Mouse (Mus musculus) E14TG2a.4 (cell line): ENCODE measurements around the gene Zc2hc1b.
"Not testable (repeated sequence)": the region's sequence is repeated elsewhere in the genome, so short reads cannot be mapped to it uniquely, and the experiment has no call there.

Experiments
- CTCF ChIP-seq: conservative IDR thresholded peaks from 2 replicates; pipeline ENCODE4 v1.5.1; 2014; ENCODE audit warnings: low read length
- NANOG ChIP-seq: IDR thresholded peaks from 2 replicates; pipeline ENCODE4 v1.6.1; 2014; ENCODE audit warnings: borderline replicate concordance, low read length, mixed read lengths
- POU5F1 ChIP-seq: IDR thresholded peaks from 2 replicates; pipeline ENCODE4 v1.6.1; 2014; ENCODE audit warnings: low read length, borderline replicate concordance

DNA sequence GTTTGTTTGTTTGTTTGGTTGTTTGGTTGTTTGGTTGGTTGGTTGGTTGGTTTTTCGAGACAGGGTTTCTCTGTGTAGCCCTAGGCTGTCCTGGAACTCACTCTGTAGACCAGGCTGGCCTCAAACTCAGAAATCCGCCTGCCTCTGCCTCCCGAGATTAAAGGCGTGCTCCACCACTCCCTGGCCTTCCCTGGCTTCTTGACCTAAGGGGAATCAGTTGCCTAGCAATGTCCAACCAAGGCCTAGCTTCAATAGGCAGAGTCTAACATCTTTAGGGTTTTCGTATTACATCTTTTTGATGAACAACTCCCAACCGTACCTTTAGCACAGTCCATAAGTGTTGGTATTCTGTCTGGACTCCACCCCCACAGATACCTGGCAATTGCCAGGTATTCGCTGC lies 15.7 kb upstream of the Zc2hc1b start:
- not testable (repeated sequence) for TF ChIP-seq CTCF, NANOG, POU5F1
